Mouse (Mus musculus): ENCODE data around the gene Gipc3. TPM values are rescaled to one million over a fixed set of nuclear protein-coding genes. Genes with fewer than 3 reads are reported as not detected.

The Gipc3 gene
- total and polyA plus RNA-seq, 3 experiments: 4.8 to 6.4 (median 5.5) TPM

GRCm38 (mm10) chr10:81303258-81303657 lies 39.8 kb downstream of the Gipc3 start:
- peak overlapping the region; percentile 35 for H3K9ac ChIP-seq (ENCODE audit: low read depth, low read length)
- intact Hi-C loops (cut with DNase I): no loop called here

GRCm38 (mm10) chr10:81302781-81303218 lies 40.3 kb downstream of the Gipc3 start:
- DNase-seq: peak in 1 of 2 experiments; percentile 53
- H3K4me1 ChIP-seq (ENCODE audit: control insufficient read depth, insufficient read depth, low read length): peaks cover 49% of the 10 kb centered on the region
- H3K27me3 ChIP-seq (ENCODE audit: control insufficient read depth, insufficient read depth, low read length): no peaks in the 10 kb centered on the region
- no peaks in the 10 kb centered on the region for H3K36me3 ChIP-seq (ENCODE audit: control insufficient read depth, insufficient read depth, low read length)
- intact Hi-C loops (cut with DNase I): no loop called here
- H3K27ac ChIP-seq: peak overlapping the region; percentile 60
- peak overlapping the region; percentile 35 for H3K9ac ChIP-seq (ENCODE audit: low read depth, low read length)
- 4% methylated on average over 14 of the region's 14 CpGs for WGBS
- peaks cover 8% of the 10 kb centered on the region for H3K79me2 ChIP-seq (replicated peaks; ENCODE audit: control insufficient read depth, insufficient read depth, low read length)
- TF ChIP-seq EP300 (IDR thresholded peaks at IDR 0.05; ENCODE audit: insufficient read depth, low read depth, low read length) (no peak), CTCF (IDR thresholded peaks at IDR 0.05) (no peak), POLR2A (IDR thresholded peaks at IDR 0.05; ENCODE audit: insufficient read depth, low read depth, low read length) (no peak)
- H3K4me3 ChIP-seq: peak overlapping the region; percentile 23

More at GRCm38 (mm10) chr10:81303258-81303657, 39.8 kb downstream of the Gipc3 start:
- TF ChIP-seq EP300 (IDR thresholded peaks at IDR 0.05; ENCODE audit: insufficient read depth, low read depth, low read length): no peak
- TF ChIP-seq POLR2A (IDR thresholded peaks at IDR 0.05; ENCODE audit: insufficient read depth, low read depth, low read length): no peak
- no peak for TF ChIP-seq CTCF (IDR thresholded peaks at IDR 0.05)
- 27% methylated on average over 10 of the region's 10 CpGs for WGBS
- H3K27me3 ChIP-seq (ENCODE audit: control insufficient read depth, insufficient read depth, low read length): no peaks in the 10 kb centered on the region
- H3K79me2 ChIP-seq (replicated peaks; ENCODE audit: control insufficient read depth, insufficient read depth, low read length): peaks cover 7% of the 10 kb centered on the region
- peak overlapping the region; percentile 23 for H3K4me3 ChIP-seq
- H3K4me1 ChIP-seq (ENCODE audit: control insufficient read depth, insufficient read depth, low read length): peaks cover 47% of the 10 kb centered on the region
- no peaks in the 10 kb centered on the region for H3K36me3 ChIP-seq (ENCODE audit: control insufficient read depth, insufficient read depth, low read length)
- H3K27ac ChIP-seq: peak overlapping the region; percentile 60
- peak in 1 of 2 experiments; percentile 40 for DNase-seq

- intact Hi-C loops (cut with DNase I): no loop called here
- no peaks in the 10 kb centered on the region for H3K27me3 ChIP-seq (ENCODE audit: control insufficient read depth, insufficient read depth, low read length)
- H3K27ac ChIP-seq: peak overlapping the region; percentile 60
- H3K36me3 ChIP-seq (ENCODE audit: control insufficient read depth, insufficient read depth, low read length): no peaks in the 10 kb centered on the region
- 34% methylated on average over 4 of the region's 4 CpGs for WGBS
- H3K79me2 ChIP-seq (replicated peaks; ENCODE audit: control insufficient read depth, insufficient read depth, low read length): peaks cover 9% of the 10 kb centered on the region
- no peak for TF ChIP-seq EP300 (IDR thresholded peaks at IDR 0.05; ENCODE audit: insufficient read depth, low read depth, low read length)
- TF ChIP-seq CTCF (IDR thresholded peaks at IDR 0.05): no peak
- TF ChIP-seq POLR2A (IDR thresholded peaks at IDR 0.05; ENCODE audit: insufficient read depth, low read depth, low read length): no peak
- H3K9ac ChIP-seq (ENCODE audit: low read depth, low read length): peak overlapping the region; percentile 30
- peak overlapping the region; percentile 23 for H3K4me3 ChIP-seq
- peaks cover 52% of the 10 kb centered on the region for H3K4me1 ChIP-seq (ENCODE audit: control insufficient read depth, insufficient read depth, low read length)
- DNase-seq: no peak
Observed at GRCm38 (mm10) chr10:81302288-81302687, 40.8 kb downstream of the Gipc3 start.

- no peak overlapping the region for H3K27ac ChIP-seq
- TF ChIP-seq EP300 (IDR thresholded peaks at IDR 0.05; ENCODE audit: insufficient read depth, low read depth, low read length) (no peak), POLR2A (IDR thresholded peaks at IDR 0.05; ENCODE audit: insufficient read depth, low read depth, low read length) (no peak), CTCF (IDR thresholded peaks at IDR 0.05) (no peak)
- H3K36me3 ChIP-seq (ENCODE audit: control insufficient read depth, insufficient read depth, low read length): no peaks in the 10 kb centered on the region
- no peaks in the 10 kb centered on the region for H3K27me3 ChIP-seq (ENCODE audit: control insufficient read depth, insufficient read depth, low read length)
- DNase-seq: no peak
- H3K79me2 ChIP-seq (replicated peaks; ENCODE audit: control insufficient read depth, insufficient read depth, low read length): peaks cover 13% of the 10 kb centered on the region
- 71% methylated on average over 9 of the region's 9 CpGs for WGBS
- H3K9ac ChIP-seq (ENCODE audit: low read depth, low read length): no peak overlapping the region
- peaks cover 55% of the 10 kb centered on the region for H3K4me1 ChIP-seq (ENCODE audit: control insufficient read depth, insufficient read depth, low read length)
- intact Hi-C loops (cut with DNase I): no loop called here
- no peak overlapping the region for H3K4me3 ChIP-seq
Observed at GRCm38 (mm10) chr10:81301321-81301720, 41.7 kb downstream of the Gipc3 start.

- Histone ChIP-seq H3K79me2 (replicated peaks; ENCODE audit: control insufficient read depth, insufficient read depth, low read length) (peaks cover 19% of the 10 kb centered on the region), H3K27me3 (ENCODE audit: control insufficient read depth, insufficient read depth, low read length) (no peaks in the 10 kb centered on the region), H3K27ac (peak overlapping the region; percentile 15), H3K9ac (ENCODE audit: low read depth, low read length) (no peak overlapping the region; the same call in 1 of the 2 replicates), H3K4me3 (no peak overlapping the region), H3K4me1 (ENCODE audit: control insufficient read depth, insufficient read depth, low read length) (peaks cover 63% of the 10 kb centered on the region), H3K36me3 (ENCODE audit: control insufficient read depth, insufficient read depth, low read length) (no peaks in the 10 kb centered on the region)
- TF ChIP-seq POLR2A (IDR thresholded peaks at IDR 0.05; ENCODE audit: insufficient read depth, low read depth, low read length): no peak
- TF ChIP-seq CTCF (IDR thresholded peaks at IDR 0.05): no peak
- TF ChIP-seq EP300 (IDR thresholded peaks at IDR 0.05; ENCODE audit: insufficient read depth, low read depth, low read length): no peak
- intact Hi-C loops (cut with DNase I): no loop called here
- 59% methylated on average over 9 of the region's 9 CpGs for WGBS
- DNase-seq: no peak
Observed at GRCm38 (mm10) chr10:81300352-81300907, 42.6 kb downstream of the Gipc3 start.

GRCm38 (mm10) chr10:81299585-81300351 lies 43.3 kb downstream of the Gipc3 start:
- 75% methylated on average over 14 of the region's 14 CpGs for WGBS
- DNase-seq: no peak
- Histone ChIP-seq H3K4me3 (no peak overlapping the region), H3K4me1 (ENCODE audit: control insufficient read depth, insufficient read depth, low read length) (peaks cover 68% of the 10 kb centered on the region), H3K27me3 (ENCODE audit: control insufficient read depth, insufficient read depth, low read length) (no peaks in the 10 kb centered on the region), H3K36me3 (ENCODE audit: control insufficient read depth, insufficient read depth, low read length) (no peaks in the 10 kb centered on the region), H3K9ac (ENCODE audit: low read depth, low read length) (0 out of 2 replicates have a peak overlapping the region, but pooled peaks have one; percentile 10), H3K27ac (peak overlapping the region; percentile 85), H3K79me2 (replicated peaks; ENCODE audit: control insufficient read depth, insufficient read depth, low read length) (peaks cover 19% of the 10 kb centered on the region)
- no peak for TF ChIP-seq CTCF (IDR thresholded peaks at IDR 0.05)
- intact Hi-C loops (cut with DNase I): no loop called here
